Mouse (Mus musculus) megakaryocyte, embryonic 14.5 days (primary cell): ENCODE data around the gene Hoxc6. TPM values are rescaled to one million over a fixed set of nuclear protein-coding genes. Genes with fewer than 3 reads are reported as not detected.

Experiments used
- H3K27me3 ChIP-seq: replicated peaks from 2 replicates; pipeline ENCODE3; 2012; ENCODE audit warnings: inconsistent platforms
- H3K36me3 ChIP-seq: replicated peaks from 2 replicates; pipeline ENCODE3; 2012; ENCODE audit warnings: low read length, inconsistent platforms, mixed read lengths
- H3K4me1 ChIP-seq: 2 replicates; pipeline ENCODE4 v1.6.1; 2012; ENCODE audit warnings: inconsistent platforms
- H3K4me3 ChIP-seq: replicated peaks from 2 replicates; pipeline ENCODE3; 2012; ENCODE audit warnings: moderate library complexity, mild to moderate bottlenecking, inconsistent platforms
- H3K9me3 ChIP-seq: 2 replicates; pipeline ENCODE4 v1.6.1; 2012; ENCODE audit warnings: inconsistent platforms
- FLI1 ChIP-seq: IDR thresholded peaks from 2 replicates; pipeline ENCODE4 v1.6.1; 2012; ENCODE audit warnings: low read length, inconsistent platforms, mixed read lengths
- GATA1 ChIP-seq: IDR thresholded peaks from 3 replicates; pipeline ENCODE4 v1.6.1; 2012; ENCODE audit warnings: mixed read lengths, low read length, inconsistent platforms, borderline replicate concordance
- polyA plus RNA-seq: library from polyadenylated mRNA; stranded (reverse); fragments of >175 nt; gene quantifications from 2 replicates; pipeline ENCODE4 v1.2.3, GENCODE M21; 2012; ENCODE audit warnings: low replicate concordance; ENCODE audit not compliant: insufficient read depth

The Hoxc6 gene
- polyA plus RNA-seq, 1 experiment, result not detected

DNA sequence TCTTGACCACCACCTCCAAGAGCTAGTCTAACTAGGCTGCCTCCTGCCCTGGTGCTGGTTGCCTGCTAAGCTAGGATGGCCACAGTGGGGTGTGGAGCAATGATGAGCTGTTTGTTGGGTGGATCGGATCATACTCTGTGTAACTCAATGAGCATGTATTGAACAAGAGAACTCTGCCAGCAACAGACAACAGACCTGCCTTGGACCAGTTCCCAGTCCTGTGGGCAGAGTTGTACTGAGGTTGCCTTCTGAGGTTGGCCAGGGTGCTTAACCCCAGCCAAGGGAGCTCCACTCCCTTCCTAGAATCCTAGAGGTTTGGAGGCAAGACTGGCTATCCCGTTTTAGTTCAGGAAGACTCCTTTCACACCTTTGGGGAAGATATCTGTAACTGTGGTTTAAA, 58.3 kb downstream of the Hoxc6 start:
- H3K4me1 ChIP-seq, result peaks cover 4% of the 10 kb centered on the region; the same call in 1 of the 2 replicates
- H3K36me3 ChIP-seq, result no peaks in the 10 kb centered on the region
- TF ChIP-seq FLI1 (no peak), GATA1 (no peak)
- H3K27me3 ChIP-seq, result peaks cover 84% of the 10 kb centered on the region
- no peak overlapping the region for H3K4me3 ChIP-seq
- no peaks in the 10 kb centered on the region for H3K9me3 ChIP-seq

- H3K27me3 ChIP-seq, result peaks cover 93% of the 10 kb centered on the region
- TF ChIP-seq FLI1, result no peak
- no peak for TF ChIP-seq GATA1
Measured at GRCm38 (mm10) chr15:103058715-103059114, 60.7 kb downstream of the Hoxc6 start.

GRCm38 (mm10) chr15:103059393-103059992, 61.4 kb downstream of the Hoxc6 start:
- Histone ChIP-seq H3K27me3 (peaks cover 94% of the 10 kb centered on the region), H3K9me3 (no peaks in the 10 kb centered on the region), H3K4me1 (peaks cover 4% of the 10 kb centered on the region; the same call in 1 of the 2 replicates), H3K36me3 (no peaks in the 10 kb centered on the region), H3K4me3 (no peak overlapping the region)
- TF ChIP-seq GATA1, result no peak
- TF ChIP-seq FLI1, result no peak

More at GRCm38 (mm10) chr15:103058715-103059114, 60.7 kb downstream of the Hoxc6 start:
- no peaks in the 10 kb centered on the region for H3K9me3 ChIP-seq
- H3K4me1 ChIP-seq, result peaks cover 4% of the 10 kb centered on the region; the same call in 1 of the 2 replicates
- no peaks in the 10 kb centered on the region for H3K36me3 ChIP-seq
- no peak overlapping the region for H3K4me3 ChIP-seq

DNA sequence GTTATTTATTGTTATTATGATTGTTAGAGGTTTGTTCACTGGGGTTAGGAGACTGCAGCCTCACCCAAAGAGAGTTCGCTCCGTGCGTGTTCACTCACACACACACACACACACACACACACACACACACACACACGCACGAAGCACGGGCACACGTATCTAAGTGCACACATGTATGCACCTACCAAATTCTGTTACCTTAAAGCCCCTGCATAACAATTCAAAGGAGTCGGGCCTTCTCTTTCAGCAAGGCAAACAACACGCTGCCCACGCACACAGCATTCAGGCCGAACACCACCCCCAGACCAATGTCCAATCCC, 61.9 kb downstream of the Hoxc6 start:
- no peaks in the 10 kb centered on the region for H3K36me3 ChIP-seq
- H3K9me3 ChIP-seq, result no peaks in the 10 kb centered on the region
- H3K27me3 ChIP-seq, result peaks cover 93% of the 10 kb centered on the region
- TF ChIP-seq GATA1 (no peak), FLI1 (no peak)
- no peak overlapping the region for H3K4me3 ChIP-seq
- peaks cover 4% of the 10 kb centered on the region; the same call in 1 of the 2 replicates for H3K4me1 ChIP-seq

DNA sequence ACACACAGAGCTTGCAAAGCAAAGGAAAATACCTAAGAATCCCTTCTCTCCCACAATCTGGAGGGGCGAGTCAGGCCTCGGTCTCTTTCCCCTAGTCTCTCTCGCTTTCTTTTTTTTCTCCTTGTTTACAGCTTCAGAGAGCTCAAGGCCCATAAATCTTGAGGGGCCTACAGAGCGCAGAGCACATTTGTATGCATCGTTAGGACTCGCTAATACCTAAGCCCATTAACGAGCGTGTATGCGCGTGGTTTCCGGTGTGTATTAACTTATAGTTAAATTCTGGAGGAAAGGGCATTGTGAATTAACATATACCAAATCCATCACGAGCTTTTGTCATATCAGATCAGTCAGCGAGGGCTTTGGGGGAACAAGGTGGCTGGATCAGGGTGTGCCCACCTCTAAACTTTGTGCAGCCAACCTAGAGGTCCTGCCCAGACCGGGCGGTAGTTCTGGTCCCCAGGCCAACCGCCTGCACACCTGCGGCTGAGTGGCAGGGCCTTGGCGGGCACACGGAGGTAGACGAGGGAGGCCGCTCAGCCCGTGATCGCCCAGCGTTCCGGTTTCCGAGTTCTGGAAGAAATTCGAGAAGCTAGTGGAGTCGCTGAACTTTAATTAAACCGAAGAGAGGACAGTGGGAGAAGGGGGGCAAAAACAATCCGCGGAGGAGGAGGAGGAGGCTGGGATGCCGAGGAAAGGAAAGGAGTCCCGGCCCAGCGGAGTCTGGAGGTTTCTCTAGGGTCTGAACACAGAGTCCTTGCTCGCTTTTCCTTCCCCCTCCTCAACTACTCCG, 62.5 kb downstream of the Hoxc6 start:
- Histone ChIP-seq H3K4me3 (no peak overlapping the region), H3K4me1 (peaks cover 4% of the 10 kb centered on the region; the same call in 1 of the 2 replicates), H3K36me3 (no peaks in the 10 kb centered on the region), H3K9me3 (no peaks in the 10 kb centered on the region), H3K27me3 (peaks cover 93% of the 10 kb centered on the region)
- TF ChIP-seq GATA1 (no peak), FLI1 (no peak)

GRCm38 (mm10) chr15:103061131-103061825, 63.2 kb downstream of the Hoxc6 start:
- peaks cover 4% of the 10 kb centered on the region; the same call in 1 of the 2 replicates for H3K4me1 ChIP-seq
- H3K36me3 ChIP-seq, result no peaks in the 10 kb centered on the region
- H3K27me3 ChIP-seq, result peaks cover 95% of the 10 kb centered on the region
- no peaks in the 10 kb centered on the region for H3K9me3 ChIP-seq
- TF ChIP-seq FLI1, result no peak
- no peak for TF ChIP-seq GATA1
- no peak overlapping the region for H3K4me3 ChIP-seq

Other genes with a start within 250 kb of the Hoxc6 start
- not detected in 2 replicates for gene Hoxc13, start 77.2 kb upstream of the Hoxc6 start, polyA plus RNA-seq
- not detected in 2 replicates for gene Hoxc12, start 61.5 kb upstream of the Hoxc6 start, polyA plus RNA-seq
- gene Hoxc11, start 43.8 kb upstream of the Hoxc6 start, polyA plus RNA-seq, result not detected in 2 replicates
- 0.08 TPM in 1 of 2 replicates, not detected in the other for gene Hoxc10, start 31.5 kb upstream of the Hoxc6 start, polyA plus RNA-seq
- not detected in 2 replicates for gene Hoxc5, start 30.8 kb upstream of the Hoxc6 start, polyA plus RNA-seq
- gene Hoxc9, start 21.8 kb upstream of the Hoxc6 start, polyA plus RNA-seq, result not detected in 2 replicates
- gene Hoxc8, start 7.7 kb upstream of the Hoxc6 start, polyA plus RNA-seq, result 0.04 TPM in 1 of 2 replicates, not detected in the other
- not detected in 2 replicates for gene Hoxc4, start 20.7 kb downstream of the Hoxc6 start, polyA plus RNA-seq
- gene Smug1, start 168.8 kb downstream of the Hoxc6 start, polyA plus RNA-seq, result 0.73 and 2.1 TPM in 2 replicates
- 0.77 and 1.5 TPM in 2 replicates for gene Cbx5, start 241.6 kb downstream of the Hoxc6 start, polyA plus RNA-seq
- 12.1 and 56.4 TPM in 2 replicates for gene Hnrnpa1, start 242.2 kb downstream of the Hoxc6 start, polyA plus RNA-seq